Mouse (Mus musculus) gastrocnemius, postnatal 14 days (tissue): Measurements from ENCODE around the gene Tll1. TPM values are rescaled to one million over a fixed set of nuclear protein-coding genes. Genes with fewer than 3 reads are reported as not detected.

Source experiments
- DNase-seq: peaks from one replicate; pipeline ENCODE4 v3.0.0; 2021; ENCODE audit warnings: mixed read lengths
- intact Hi-C: fragments of 180-260 bp; cut with DNase I; formaldehyde crosslinking; loops from one replicate; pipeline ENCODE4 v1.15.1; 2025; ENCODE audit warnings: low total_unique reads
- long read RNA-seq, 2 experiments: library from polyadenylated mRNA; stranded (forward); transcript quantifications; one replicate each; pipeline ENCODE4 v2.0.0; 2021
- total RNA-seq, 2 experiments: library from RNA; stranded (reverse); gene quantifications; 2 replicates each; pipeline ENCODE4 v1.2.3; 2021

Tll1 gene
- 1 to 10 TPM; 2.0 to 2.9 TPM for total RNA-seq
- long read RNA-seq, experiment 1, partial matches to known transcripts = 0 of 1 reads
- long read RNA-seq, experiment 1, other reads (novel, unspliced or antisense) = 1 of 1 reads
- long read RNA-seq, experiment 2, full-length matches to known transcripts = 1 of 1 reads
- long read RNA-seq, experiment 2, partial matches to known transcripts = 0 of 1 reads
- long read RNA-seq, experiment 2, other reads (novel, unspliced or antisense) = 0 of 1 reads

GRCm38 (mm10) chr8:64206024-64206385 lies at the start of gene Tll1:
Tll1 (minus strand) TSS chr8:64206271.
- intact Hi-C loops = loop anchor here (10.0 kb wide), 1 partner anchor 339 kb away; no protein-coding TSS in a partner anchor
- peak; percentile 5 for DNase-seq

- no peak for DNase-seq
- intact Hi-C loops = no loop called here
These were observed 32.6 kb upstream of the Tll1 start for GRCm38 (mm10) chr8:64238645-64239044.

- intact Hi-C loops = no loop called here
- DNase-seq = no peak
These were observed 15.5 kb upstream of the Tll1 start for GRCm38 (mm10) chr8:64221600-64221999.

- intact Hi-C loops = no loop called here
- no peak for DNase-seq
These were observed 11.6 kb upstream of the Tll1 start for GRCm38 (mm10) chr8:64217644-64218043.

- no peak for DNase-seq
- intact Hi-C loops = no loop called here
These were observed 10.2 kb upstream of the Tll1 start for GRCm38 (mm10) chr8:64216252-64216651.

- intact Hi-C loops = no loop called here
- no peak for DNase-seq
These were observed 9.3 kb upstream of the Tll1 start for GRCm38 (mm10) chr8:64215374-64215773.

GRCm38 (mm10) chr8:64214906-64215305 lies 8.8 kb upstream of the Tll1 start:
- intact Hi-C loops = no loop called here
- DNase-seq = no peak

- DNase-seq = peak; percentile 57
These were observed 365 bp upstream of the Tll1 start for GRCm38 (mm10) chr8:64206411-64206861.

GRCm38 (mm10) chr8:64205321-64206023 lies 599 bp downstream of the Tll1 start:
- peak; percentile 38 for DNase-seq
- intact Hi-C loops = loop anchor here (10.0 kb wide), 1 partner anchor 339 kb away; no protein-coding TSS in a partner anchor

More at GRCm38 (mm10) chr8:64206411-64206861, 365 bp upstream of the Tll1 start:
- intact Hi-C loops = loop anchor here (10.0 kb wide), 1 partner anchor 338 kb away; no protein-coding TSS in a partner anchor

- intact Hi-C loops = loop anchor here (10.0 kb wide), 1 partner anchor 340 kb away; no protein-coding TSS in a partner anchor
- DNase-seq = peak; percentile 19
These were observed 1.2 kb downstream of the Tll1 start for GRCm38 (mm10) chr8:64204801-64205311.

- intact Hi-C loops = loop anchor here (10.0 kb wide), 1 partner anchor 341 kb away; no protein-coding TSS in a partner anchor
These were observed 1.9 kb downstream of the Tll1 start for GRCm38 (mm10) chr8:64204167-64204566.

GRCm38 (mm10) chr8:64198326-64198725 lies 7.7 kb downstream of the Tll1 start:
- intact Hi-C loops = no loop called here
- DNase-seq = no peak

More at GRCm38 (mm10) chr8:64204167-64204566, 1.9 kb downstream of the Tll1 start:
- peak; percentile 76 for DNase-seq

- DNase-seq = no peak
- intact Hi-C loops = no loop called here
These were observed 12.7 kb downstream of the Tll1 start for GRCm38 (mm10) chr8:64193421-64193820.

- intact Hi-C loops = no loop called here
- DNase-seq = no peak
These were observed 18.2 kb downstream of the Tll1 start for GRCm38 (mm10) chr8:64187881-64188280.

GRCm38 (mm10) chr8:64176931-64177330 lies 29.1 kb downstream of the Tll1 start:
- intact Hi-C loops = no loop called here

GRCm38 (mm10) chr8:64174916-64175315 lies 31.2 kb downstream of the Tll1 start:
- no peak for DNase-seq
- intact Hi-C loops = no loop called here

More at GRCm38 (mm10) chr8:64176931-64177330, 29.1 kb downstream of the Tll1 start:
- no peak for DNase-seq

- no peak for DNase-seq
- intact Hi-C loops = no loop called here
These were observed 32.3 kb downstream of the Tll1 start for GRCm38 (mm10) chr8:64173759-64174158.

GRCm38 (mm10) chr8:64152899-64153891 lies 52.9 kb downstream of the Tll1 start:
- intact Hi-C loops = no loop called here
- no peak for DNase-seq

GRCm38 (mm10) chr8:64152216-64152804 lies 53.8 kb downstream of the Tll1 start:
- DNase-seq = no peak
- intact Hi-C loops = no loop called here
